Mouse (Mus musculus) heart, adult 2 months (tissue): ENCODE results near the gene Ptprd.

Experiments
- CTCF ChIP-seq: fragments of 200-600 bp; IDR thresholded peaks from 2 replicates; pipeline ENCODE4 v1.8.1; 2022; ENCODE audit warnings: antibody characterized with exemption, mild to moderate bottlenecking, moderate library complexity
- EP300 ChIP-seq: fragments of 200-500 bp; IDR thresholded peaks from 2 replicates; pipeline ENCODE4 v1.6.1; 2011; ENCODE audit warnings: low read depth, low read length, control low read depth; ENCODE audit not compliant: insufficient read depth
- POLR2A ChIP-seq: fragments of 200-500 bp; IDR thresholded peaks from 2 replicates; pipeline ENCODE4 v1.6.1; 2011; ENCODE audit warnings: mild to moderate bottlenecking, low read depth, low read length, control low read depth; ENCODE audit not compliant: insufficient read depth

DNA sequence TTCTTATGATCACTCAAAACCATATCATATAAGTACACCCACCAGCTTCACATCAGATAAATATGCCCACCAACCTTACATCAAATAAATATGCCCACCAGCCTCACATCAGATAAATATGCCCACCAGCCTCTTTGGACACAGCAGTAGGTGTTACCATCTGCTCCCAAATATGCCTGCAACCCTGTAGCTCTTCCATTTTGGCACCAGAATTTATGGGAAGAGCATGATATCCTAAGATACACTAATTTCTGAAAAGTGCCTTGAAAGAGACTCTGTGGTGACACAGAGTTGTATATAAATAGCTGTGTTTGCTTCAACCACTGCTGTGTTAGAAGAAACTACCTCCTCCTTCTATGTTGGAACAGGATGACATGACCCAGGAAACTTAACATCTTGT, 1538.5 kb downstream of the Ptprd start:
- TF ChIP-seq CTCF (no peak), POLR2A (no peak), EP300 (no peak)
